Mouse (Mus musculus) embryo, embryonic 9.5 days (tissue): ENCODE data around the gene Cep41.

Experiments
- DNase-seq: peaks from one replicate; pipeline ENCODE4 v3.0.0-alpha.2; 2017; ENCODE audit errors: extremely low spot score

The Cep41 gene

DNA sequence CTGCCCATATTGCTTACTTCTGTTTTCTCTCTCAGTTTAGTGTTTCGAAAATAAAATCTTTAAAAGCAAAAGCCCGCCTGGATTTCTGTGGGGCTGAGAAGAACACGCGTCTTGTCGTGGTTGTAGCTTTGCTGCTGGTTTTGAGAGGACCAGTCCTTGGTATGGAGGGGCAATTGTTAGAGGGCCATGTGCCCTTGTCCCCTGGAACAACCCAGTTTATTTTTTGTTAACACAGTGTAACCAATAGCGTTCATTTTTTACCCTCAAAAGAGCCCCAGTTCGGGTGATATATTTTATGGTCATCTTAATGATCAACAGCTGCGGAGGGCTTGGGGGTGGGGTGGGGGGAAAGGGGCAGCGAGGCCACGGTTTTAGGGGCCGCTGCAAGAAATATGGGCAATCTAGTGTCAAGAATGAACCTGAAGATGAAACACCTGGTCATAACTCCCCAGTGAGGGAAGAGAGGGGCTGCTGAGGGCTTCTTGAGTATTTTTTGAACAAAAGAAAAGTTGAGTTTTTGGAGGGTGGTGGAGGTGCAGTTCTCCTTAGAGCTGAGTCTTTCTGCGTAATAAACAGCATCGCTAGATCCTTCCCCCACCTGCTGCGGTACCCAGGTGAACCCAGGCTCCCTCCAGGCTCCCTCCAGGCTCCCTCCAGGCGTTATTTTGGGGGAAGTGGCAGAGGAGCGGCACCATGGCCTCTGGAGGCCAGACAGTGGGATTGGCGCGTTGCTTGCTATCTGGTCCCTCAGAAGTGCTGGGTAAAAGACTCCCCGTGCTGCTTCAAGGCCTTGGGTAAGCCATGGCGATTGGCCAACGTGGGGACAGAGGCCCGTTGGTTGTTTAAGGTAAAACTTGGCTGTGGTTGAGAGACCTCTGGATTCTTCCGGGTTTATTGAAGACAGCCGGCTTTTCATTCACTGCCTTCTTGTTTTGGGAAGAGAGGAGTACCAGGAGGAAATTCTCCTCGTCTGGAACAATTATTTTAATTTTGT, 17.1 kb upstream of the Cep41 start:
- DNase-seq: no peak

DNA sequence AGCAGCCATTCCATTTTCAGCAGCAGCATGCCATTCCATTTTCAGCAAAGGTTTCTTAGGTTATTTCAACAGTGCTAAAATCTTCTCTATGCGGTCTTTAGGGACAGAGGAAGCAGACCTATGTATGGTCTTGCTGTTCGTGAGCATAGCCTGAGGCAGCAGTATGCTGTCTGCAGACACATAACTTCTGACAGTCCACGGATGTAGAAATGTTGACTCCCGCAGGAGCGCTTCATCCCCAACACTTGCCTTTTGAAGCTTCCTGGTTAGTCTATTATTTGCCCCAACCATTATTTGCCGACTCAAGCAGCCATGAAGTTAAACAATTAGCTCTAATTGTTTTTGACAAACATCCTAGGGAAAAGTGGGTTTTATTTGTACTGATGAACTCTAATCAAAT, 15.6 kb upstream of the Cep41 start:
- DNase-seq: no peak

DNA sequence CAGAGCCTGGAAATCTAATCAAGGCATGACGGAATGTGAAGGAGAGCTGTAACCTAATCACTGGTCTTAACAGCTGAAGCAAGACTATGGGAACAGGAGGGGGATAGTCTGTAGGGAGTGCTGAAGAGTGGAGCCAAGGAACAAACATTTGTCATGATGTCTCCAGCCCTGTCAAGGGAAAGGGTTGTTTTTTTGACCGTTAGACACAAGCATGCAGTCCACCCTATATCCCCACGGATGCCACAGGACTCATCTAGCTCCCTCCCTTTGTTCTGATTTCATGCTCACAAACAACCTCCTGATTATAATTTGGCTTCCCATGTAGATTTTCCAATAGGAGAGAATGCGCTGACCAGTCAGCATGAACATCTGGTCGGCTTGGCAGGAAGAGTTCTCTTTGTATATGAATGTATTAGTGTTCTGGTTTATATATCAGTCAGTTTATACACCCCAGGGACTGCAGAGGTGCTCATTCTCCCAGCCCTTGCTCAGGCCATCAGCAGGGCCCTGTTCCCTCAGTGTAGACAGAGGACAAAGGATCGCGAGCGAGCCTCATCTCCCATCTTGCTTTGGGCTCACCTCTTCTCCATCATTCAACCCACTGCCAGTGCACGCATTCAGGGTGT, 10.5 kb upstream of the Cep41 start:
- no peak for DNase-seq

DNA sequence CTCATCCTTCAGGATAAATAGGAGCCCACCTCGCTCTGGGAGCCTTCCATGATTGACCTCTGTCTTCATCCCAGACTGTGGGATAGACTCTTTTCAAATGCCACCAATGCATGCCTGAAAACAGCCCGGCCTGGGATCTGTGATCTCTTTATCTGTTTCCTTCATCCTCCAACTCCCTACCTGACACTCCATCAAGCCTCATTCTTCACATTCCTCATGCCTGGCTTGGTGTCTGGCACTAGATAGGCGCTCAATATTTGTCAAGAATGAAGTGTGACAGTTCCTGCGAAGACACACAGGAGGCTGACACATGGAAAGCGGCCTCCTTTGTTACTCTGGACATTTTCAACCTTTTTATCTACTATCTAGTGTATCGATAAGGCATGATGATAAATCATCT, 9.9 kb upstream of the Cep41 start:
- no peak for DNase-seq

DNA sequence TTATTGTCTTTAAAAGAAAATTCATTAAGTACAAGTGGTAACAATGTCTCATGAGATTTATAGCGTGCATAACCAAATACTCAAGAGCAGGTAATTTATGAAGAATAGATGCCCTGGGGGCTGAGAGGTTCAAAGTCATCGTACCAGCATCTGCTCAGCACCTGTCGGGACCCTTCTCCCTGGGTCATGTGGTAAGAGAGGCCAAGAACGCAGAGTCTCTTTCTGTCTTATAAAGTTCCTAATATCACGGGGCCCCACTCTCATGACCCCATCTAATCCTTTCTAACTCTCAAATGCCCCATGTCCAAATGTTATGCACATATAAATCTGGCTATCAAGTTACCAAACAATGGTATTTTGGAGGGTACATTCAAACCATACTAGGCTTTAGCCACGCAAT, 9.3 kb upstream of the Cep41 start:
- DNase-seq: no peak

DNA sequence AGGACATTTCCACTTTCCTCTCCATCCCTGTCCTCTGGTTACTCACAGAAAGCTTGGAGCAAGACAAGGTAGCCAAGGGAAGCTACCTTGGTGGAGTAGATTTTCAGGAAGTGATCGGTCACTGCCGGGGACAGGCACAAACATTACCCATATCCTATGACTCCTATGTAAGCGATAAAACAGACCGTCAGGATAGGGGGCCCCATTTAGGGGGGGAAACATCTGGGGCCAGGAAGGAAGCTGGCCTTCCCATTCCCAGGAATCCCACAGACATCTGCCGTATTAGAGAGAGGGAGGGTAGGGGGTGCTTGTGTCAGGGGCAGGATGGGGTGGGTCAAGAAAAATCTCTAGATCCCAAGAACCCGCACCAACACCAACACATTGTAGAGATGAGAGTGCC, 6.6 kb upstream of the Cep41 start:
- no peak for DNase-seq

DNA sequence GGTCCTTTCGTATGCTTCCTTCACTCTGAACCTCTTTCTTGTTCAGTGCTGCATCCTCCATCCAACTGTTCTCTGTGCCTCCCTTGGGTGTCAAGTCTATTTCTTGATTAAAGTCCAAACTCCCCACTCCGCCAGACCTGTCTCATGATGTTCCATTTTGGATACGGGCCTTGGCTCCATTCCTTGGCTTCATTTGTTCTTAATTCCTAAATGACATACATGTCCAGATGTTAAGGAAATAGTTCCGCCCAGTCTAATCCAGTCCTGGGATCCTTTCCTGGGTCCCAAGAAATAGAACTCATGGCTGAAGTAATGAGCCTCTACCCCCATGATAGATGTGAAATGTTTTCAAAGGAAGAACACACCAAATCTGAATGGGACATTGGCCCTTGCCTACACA, 4.5 kb upstream of the Cep41 start:
- DNase-seq: no peak

DNA sequence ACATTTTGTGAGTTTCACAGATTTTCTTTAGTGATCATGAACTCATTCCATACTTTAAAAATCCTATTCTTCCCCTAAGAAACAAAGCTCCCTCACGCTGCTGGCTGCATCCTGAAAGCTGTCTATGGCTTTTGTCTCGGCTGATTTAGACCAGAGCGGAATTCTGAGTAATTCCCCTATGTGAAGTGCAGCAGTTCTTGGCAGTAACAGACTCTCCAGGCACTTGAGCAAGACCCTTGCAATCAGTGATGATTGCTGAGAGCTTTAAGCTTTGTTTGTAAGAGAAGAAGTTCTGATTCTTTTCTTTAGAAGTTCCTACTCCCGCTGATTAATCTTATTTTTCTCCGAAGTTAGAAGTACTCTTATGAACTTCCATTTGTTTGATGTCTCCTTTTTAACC, 3.9 kb upstream of the Cep41 start:
- DNase-seq: no peak

DNA sequence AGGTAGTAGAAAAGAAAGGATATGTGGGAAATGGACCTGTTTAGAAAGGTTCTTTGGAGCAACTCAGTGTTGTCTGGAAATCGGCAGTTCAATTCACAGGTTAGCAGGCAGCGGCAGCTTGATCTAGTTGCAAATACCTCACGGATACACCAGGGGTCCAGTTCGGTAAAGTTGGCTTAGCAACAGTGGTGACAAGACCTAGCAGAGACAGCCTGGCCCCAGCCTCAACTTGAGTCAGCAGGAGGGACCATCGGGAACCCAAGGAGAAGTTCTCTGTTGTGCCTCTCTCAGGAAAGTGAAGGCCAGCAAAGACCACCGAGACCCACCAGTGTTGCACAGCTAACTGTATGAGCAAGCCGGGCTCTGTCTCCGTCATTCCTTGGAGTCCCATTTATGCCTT, 1.6 kb upstream of the Cep41 start:
- DNase-seq: no peak

DNA sequence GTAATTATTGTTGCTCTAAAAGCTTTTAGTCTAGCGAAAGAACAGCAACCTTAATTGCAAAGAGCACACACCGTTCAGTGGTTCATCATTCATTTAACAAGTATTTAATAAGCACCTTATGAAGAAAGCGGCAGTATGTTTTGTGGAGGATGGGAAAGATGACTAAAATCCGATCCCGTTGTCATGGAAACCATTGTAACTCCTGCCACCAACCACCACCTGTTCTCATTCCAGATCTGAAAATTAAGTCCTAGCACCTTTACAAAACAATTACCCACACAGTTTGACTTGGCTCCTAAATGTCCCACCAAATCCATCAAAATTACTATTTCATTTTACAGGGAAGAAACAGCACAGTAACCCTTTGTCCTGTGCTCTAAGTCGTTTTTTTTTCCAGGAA, 660 bp upstream of the Cep41 start:
- no peak for DNase-seq

DNA sequence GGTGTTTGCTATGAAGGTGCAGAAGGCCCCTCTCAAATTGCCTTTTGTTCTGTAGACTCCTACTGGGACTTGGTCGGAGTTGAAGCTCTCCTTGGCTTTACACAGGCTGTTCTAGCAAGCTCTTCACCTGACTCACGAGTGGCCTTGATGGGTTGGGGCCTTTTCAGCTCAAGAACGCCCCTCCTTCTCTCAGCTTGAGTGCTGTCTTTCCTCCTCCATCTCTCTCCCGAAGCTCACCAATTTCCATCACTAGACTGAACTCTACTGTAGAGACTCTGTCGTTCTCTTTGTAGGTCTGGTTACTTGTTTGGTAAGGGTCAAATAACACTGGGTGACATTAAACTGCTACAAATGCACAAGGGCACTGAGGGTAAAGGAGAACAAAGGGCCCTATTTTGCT, 723 bp downstream of the Cep41 start:
- no peak for DNase-seq

DNA sequence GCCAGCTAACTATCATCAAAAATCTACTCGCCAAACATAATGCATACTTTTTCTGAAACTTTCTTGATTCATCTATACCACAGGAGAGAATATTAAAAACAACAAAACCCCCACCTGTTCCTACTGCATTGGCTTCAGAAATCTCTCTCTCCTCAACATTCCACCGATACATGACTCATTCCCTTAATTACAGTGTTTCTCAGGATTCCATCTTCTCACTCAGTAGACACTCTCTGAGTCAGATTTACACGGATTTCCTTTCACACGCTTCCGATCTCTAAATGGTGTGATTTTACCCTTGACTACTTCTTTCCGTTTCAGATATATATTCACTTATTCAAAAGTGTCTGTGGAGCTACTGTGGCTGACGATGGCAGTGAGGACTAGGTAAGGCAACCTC, 6.4 kb downstream of the Cep41 start:
- DNase-seq: no peak

DNA sequence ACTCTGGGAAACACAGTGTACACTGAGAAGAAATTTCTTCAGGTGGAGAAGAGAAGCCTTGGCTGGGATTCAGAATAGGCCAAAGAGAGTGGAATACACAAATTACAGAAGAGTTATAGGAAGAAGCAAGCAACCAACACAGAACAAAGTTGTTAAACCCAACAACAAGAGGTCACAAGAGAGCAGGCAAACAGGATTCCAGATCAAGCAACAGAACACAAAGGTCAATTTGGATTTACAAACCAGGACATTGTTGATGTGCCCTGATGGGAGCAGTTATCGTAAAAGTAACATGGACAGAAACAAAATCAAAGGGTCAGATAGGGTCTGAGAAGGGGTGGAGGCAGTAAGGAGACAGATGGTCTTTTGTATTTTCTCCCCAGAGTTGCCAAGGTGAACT, 9.0 kb downstream of the Cep41 start:
- no peak for DNase-seq

DNA sequence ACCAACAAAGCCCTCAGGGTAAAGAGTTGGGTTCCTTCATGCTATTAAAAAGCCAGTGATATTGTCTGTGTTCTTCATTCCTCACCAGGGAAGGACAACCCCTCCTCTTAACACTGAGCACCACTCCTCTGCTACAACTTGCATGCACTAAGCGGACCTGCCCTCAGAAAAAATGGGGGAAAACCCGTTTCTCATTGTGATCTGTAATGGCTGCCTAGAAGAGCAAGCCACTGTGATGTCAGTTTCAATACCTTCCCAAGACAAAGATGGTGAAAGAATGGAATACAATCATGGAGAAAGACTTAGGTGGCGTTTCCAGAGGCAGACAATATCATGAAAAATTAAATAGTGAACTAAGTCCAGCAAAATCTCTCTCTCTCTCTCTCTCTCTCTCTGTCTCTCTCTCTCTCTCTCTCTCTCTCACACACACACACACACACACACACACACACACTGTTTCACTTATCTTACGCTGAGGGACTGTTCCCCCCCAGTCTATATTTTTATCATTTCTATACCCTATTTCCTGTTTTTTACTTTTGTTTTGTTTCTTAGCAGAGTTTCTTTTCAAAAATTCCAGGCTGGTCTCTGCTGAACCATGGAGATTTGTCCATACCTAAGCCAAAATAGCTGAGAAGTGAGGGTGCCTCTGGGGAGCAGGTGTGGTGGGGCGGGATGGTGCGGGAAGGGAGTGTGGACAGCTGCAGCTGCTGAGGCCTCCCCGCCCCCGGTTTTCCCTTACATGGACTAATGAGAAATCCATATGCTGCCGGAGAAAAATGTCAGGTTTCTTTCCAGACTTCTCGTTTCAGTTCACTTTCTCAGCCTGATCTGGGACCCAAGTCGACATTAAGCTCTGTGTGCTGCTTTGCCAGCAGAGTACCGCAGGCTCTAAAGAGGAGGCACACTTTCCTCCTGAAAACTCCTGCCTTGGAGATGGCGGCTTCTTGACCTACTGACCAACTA, 11.3 kb downstream of the Cep41 start:
- DNase-seq: no peak

DNA sequence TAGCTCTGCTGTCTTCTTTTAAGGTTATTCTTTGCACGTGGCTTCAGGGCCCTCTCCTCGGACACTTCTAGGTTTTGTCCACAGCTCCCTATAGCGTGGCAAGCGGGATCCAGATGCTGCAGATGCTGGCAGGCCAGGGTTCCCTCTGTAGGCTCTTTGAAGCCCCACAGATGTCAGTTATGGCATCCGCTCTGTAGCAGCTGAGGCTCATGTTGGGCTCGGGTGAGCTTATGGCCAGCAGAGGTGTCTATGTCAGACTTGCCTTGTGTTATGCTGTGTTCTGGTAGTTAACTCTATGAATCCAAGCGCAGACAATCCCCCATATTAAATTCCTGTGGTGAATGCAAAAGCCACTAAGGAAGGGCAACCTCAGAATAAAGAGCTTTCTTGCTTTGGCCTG, 13.1 kb downstream of the Cep41 start:
- DNase-seq: no peak

DNA sequence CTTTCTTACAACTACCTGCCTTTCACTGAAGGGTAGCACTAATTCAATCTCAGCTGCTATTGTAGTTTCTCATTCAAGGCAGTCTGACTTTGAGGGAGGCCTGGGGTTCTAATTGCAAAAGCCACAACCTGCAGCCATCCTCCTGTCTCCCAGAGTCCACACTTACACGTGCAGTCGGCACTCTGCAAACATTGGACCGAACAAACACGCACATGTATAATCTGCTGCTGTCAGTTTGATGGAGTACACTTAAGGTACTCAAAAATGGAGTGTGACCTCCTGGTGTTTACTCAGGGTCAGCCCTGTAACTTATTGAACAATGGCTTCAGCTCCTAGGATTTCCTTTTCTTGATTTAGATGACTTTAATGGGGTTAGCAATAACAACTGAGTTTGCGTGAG, 14.0 kb downstream of the Cep41 start:
- no peak for DNase-seq

DNA sequence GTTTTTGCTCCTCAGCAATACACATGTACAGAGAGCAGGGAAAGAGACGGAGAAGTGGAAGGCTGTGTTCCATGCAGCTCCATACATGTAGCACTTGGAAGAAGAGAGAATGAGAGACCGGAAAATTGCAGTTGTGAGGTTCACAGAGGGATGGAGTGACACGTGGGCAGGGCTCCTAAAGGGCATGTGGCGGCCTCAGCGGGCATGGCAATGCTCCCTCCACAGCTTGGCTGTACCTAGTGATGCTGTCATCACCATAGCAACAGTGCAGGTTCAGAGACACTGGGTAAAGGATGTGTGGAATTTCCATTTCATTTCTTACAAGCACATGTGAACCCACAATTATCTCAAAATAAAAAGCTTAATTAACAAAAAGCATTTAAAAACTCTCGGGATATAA, 15.1 kb downstream of the Cep41 start:
- no peak for DNase-seq

DNA sequence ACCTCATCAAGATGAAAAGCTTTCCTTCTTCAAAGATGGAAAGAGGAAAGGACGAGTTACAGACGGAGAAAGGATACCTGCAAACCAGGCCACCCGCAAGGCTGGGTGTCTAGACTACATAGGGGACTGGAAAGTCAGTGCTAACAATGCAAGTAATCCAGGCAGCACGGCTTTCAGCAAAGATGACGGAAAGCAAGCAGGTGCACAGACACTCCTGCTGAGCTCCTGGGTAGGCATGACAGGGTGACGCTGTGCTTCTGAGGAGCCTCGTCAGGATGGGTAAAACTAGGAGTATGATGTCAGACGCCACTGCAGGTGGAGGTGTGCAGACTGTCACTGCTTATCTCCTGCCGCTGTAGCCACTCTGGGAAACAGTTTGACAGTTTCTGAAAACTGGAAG, 16.0 kb downstream of the Cep41 start:
- no peak for DNase-seq

DNA sequence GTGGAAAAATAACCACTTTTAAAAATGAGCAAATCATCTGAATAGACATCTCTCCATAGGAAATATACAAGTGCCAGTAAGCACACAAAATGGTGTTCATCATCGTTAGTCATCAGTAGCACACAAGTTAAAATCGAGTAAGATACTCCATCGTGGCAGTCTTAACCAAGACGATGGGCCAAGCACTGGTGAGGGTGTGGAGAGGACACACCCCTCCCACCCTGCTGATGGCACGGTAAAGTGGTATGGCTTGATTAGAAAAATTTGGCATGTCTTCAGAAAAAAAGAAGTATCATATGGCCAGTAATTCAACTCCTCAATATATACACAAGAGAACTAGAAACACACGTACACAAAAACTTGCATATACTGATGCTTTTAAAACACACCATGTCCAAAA, 17.0 kb downstream of the Cep41 start:
- DNase-seq: no peak

DNA sequence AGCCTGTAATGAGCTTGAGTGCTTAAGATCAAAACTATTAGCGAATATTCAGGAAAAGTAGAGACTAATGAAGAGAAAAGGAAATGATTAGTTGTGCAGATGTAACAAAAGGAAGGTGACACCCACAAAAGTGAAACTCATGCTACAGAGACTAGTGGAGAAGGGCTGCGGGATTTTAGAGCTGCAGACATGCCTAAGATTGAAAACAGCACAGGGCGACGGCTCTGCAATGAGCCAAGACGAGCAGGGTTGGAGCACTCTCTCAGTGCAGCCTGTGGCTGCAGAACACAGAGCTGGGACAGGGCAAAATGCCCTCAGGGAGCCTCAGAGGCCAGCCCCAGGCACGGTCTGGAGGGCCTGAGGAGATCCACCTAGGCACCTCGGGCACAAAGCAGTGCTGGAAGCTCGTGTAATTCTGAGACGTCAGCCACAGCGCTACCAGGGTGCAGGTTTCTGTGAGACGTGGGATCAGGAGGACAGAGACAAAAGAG, 18.2 kb downstream of the Cep41 start:
- DNase-seq: peak; percentile 59

DNA sequence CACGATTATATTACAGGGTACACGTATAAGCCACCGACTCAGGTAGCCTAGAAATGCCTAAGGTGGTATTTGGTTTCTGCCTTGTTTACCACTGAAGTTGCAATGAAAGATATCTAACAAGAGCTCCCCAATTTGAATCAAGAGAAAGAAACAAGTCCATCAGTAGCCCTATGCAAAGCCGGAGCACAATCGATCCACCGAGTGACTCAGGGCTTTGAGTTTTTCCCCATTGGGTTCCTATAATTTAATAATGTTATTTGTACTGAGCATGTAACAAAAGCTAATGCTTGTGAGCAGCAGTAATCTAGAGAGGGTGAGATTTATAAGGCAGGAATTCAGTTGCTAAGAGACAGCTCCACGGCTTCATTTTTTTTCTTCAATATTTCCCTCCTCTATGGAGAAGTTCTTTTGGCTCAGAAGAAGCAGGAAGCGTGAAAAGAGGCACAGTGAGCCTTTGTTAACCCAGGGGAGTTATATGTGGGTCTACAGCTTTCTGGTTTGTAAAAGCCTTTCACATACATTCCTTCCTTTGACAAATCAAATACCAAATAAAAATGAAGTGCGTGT, 18.8 kb downstream of the Cep41 start:
- DNase-seq: no peak
